Mouse (Mus musculus): Measurements from ENCODE around the gene Atl1. TPM values are rescaled to one million over a fixed set of nuclear protein-coding genes. Genes with fewer than 3 reads are reported as not detected.

The Atl1 gene
- total and polyA plus RNA-seq, 3 experiments, result 0.50 to 1.0 TPM; not detected in 1

DNA sequence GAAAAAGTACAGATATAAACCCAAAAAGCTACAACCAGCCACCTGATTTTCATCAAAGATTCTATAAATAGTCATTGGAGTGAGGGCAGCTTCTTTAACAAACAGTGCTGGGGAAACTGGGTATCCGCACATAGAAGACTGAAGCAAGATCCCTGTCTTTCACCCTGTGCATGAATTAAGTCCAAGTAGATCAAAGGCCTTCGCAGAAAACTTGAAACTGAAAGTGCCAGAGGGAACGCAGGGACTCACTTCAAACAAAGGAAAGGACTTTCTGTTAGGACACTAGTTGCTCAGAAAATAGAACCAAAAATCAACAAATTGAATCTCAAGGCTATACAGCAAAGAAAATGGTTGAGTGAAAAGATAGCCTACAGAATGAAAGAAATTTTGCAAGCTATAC lies 103.0 kb downstream of the Atl1 start:
- Histone ChIP-seq H3K27me3 (ENCODE audit: control insufficient read depth in 1 of 2, insufficient read depth in 2 of 2, low read length in 2 of 2) (no peaks in the 10 kb centered on the region), H3K36me3 (ENCODE audit: control insufficient read depth in 1 of 2, insufficient read depth in 2 of 2, low read length in 2 of 2) (no peaks in the 10 kb centered on the region), H3K79me2 (ENCODE audit: control insufficient read depth, insufficient read depth, low read length, poor library complexity) (no peaks in the 10 kb centered on the region), H3K9me3 (replicated peaks; ENCODE audit: insufficient read depth, low read length) (no peaks in the 10 kb centered on the region), H3K4me3 (ENCODE audit: control insufficient read depth in 1 of 2, insufficient read depth in 1 of 2, low read depth in 2 of 2, low read length in 2 of 2) (no peak overlapping the region), H3K27ac (ENCODE audit: control insufficient read depth, low read depth, low read length) (no peak overlapping the region), H3K4me1 (ENCODE audit: control insufficient read depth in 1 of 2, insufficient read depth in 2 of 2, low read length in 2 of 2) (no peaks in the 10 kb centered on the region), H3K9ac (ENCODE audit: control insufficient read depth, low read depth, low read length, poor library complexity, severe bottlenecking) (no peak overlapping the region)
- TF ChIP-seq HCFC1 (IDR thresholded peaks at IDR 0.05; ENCODE audit: low read depth, low read length), result no peak
- no peak for TF ChIP-seq ZKSCAN1 (IDR thresholded peaks at IDR 0.05; ENCODE audit: low read depth, low read length)
- no peak for TF ChIP-seq MEF2A (IDR thresholded peaks at IDR 0.05; ENCODE audit: extremely low read depth, insufficient replicate concordance, low read depth, low read length, poor library complexity, severe bottlenecking)
- TF ChIP-seq SMC3 (IDR thresholded peaks at IDR 0.05; ENCODE audit: low read depth, low read length), result no peak
- TF ChIP-seq CTCF (IDR thresholded peaks at IDR 0.05 in 2 of 3, conservative IDR thresholded peaks at IDR 0.05 in 1 of 3; ENCODE audit: control insufficient read depth in 1 of 3, insufficient read depth in 1 of 3, low read depth in 2 of 3, low read length in 3 of 3, poor library complexity in 1 of 3, severe bottlenecking in 1 of 3), result no peak
- no peak for TF ChIP-seq GATA1 (IDR thresholded peaks at IDR 0.05; ENCODE audit: low read depth, low read length)
- no peak for TF ChIP-seq ETS1 (IDR thresholded peaks at IDR 0.05; ENCODE audit: low read depth, low read length)
- TF ChIP-seq ZNF384 (IDR thresholded peaks at IDR 0.05; ENCODE audit: low read depth, low read length), result no peak
- no peak for TF ChIP-seq RAD21 (IDR thresholded peaks at IDR 0.05; ENCODE audit: low read depth, low read length)
- TF ChIP-seq GABPA (IDR thresholded peaks at IDR 0.05; ENCODE audit: low read depth, low read length), result no peak
- no peak for DNase-seq (ENCODE audit: low read depth, low spot score)

- H3K9me3 ChIP-seq (replicated peaks; ENCODE audit: insufficient read depth, low read length), result no peaks in the 10 kb centered on the region
- no peaks in the 10 kb centered on the region for H3K4me1 ChIP-seq (ENCODE audit: control insufficient read depth in 1 of 2, insufficient read depth in 2 of 2, low read length in 2 of 2)
- TF ChIP-seq RAD21 (IDR thresholded peaks at IDR 0.05; ENCODE audit: low read depth, low read length) (no peak), TAL1 (IDR thresholded peaks at IDR 0.05; ENCODE audit: low read length) (no peak), POLR2AphosphoS5 (IDR thresholded peaks at IDR 0.05; ENCODE audit: borderline replicate concordance, low read depth, low read length) (no peak), USF2 (IDR thresholded peaks at IDR 0.05; ENCODE audit: borderline replicate concordance in 1 of 2, insufficient read depth in 1 of 2, low read depth in 1 of 2, low read length in 2 of 2) (no peak), NRF1 (IDR thresholded peaks at IDR 0.05; ENCODE audit: insufficient read depth, low read depth, low read length, poor library complexity, severe bottlenecking) (no peak), SIN3A (IDR thresholded peaks at IDR 0.05; ENCODE audit: low read length) (no peak), ZKSCAN1 (IDR thresholded peaks at IDR 0.05; ENCODE audit: low read depth, low read length) (no peak), ZNF384 (IDR thresholded peaks at IDR 0.05; ENCODE audit: low read depth, low read length) (no peak), MEF2A (IDR thresholded peaks at IDR 0.05; ENCODE audit: extremely low read depth, insufficient replicate concordance, low read depth, low read length, poor library complexity, severe bottlenecking) (no peak), MYB (IDR thresholded peaks at IDR 0.05; ENCODE audit: low read depth, low read length) (no peak), SMC3 (IDR thresholded peaks at IDR 0.05; ENCODE audit: low read depth, low read length) (no peak), MAFK (IDR thresholded peaks at IDR 0.05; ENCODE audit: borderline replicate concordance, low read depth, low read length) (no peak), MYC (IDR thresholded peaks at IDR 0.05; ENCODE audit: low read depth, low read length) (no peak)
- no peaks in the 10 kb centered on the region; a peak in 1 of 4 replicates for H3K27me3 ChIP-seq (ENCODE audit: control insufficient read depth in 1 of 2, insufficient read depth in 2 of 2, low read length in 2 of 2)
- H3K4me3 ChIP-seq (ENCODE audit: control insufficient read depth in 1 of 2, insufficient read depth in 1 of 2, low read depth in 2 of 2, low read length in 2 of 2), result no peak overlapping the region
- no peak for DNase-seq (ENCODE audit: low read depth, low spot score)
- no peak overlapping the region for H3K9ac ChIP-seq (ENCODE audit: control insufficient read depth, low read depth, low read length, poor library complexity, severe bottlenecking)
- no peaks in the 10 kb centered on the region for H3K79me2 ChIP-seq (ENCODE audit: control insufficient read depth, insufficient read depth, low read length, poor library complexity)
- H3K27ac ChIP-seq (ENCODE audit: control insufficient read depth, low read depth, low read length), result no peak overlapping the region
- H3K36me3 ChIP-seq (ENCODE audit: control insufficient read depth in 1 of 2, insufficient read depth in 2 of 2, low read length in 2 of 2), result no peaks in the 10 kb centered on the region
Observed at GRCm38 (mm10) chr12:69998186-69998983, 106.0 kb downstream of the Atl1 start.
